Comparison of ENCODE assay signal across 8 mouse cellular contexts in the genomic region with DNA sequence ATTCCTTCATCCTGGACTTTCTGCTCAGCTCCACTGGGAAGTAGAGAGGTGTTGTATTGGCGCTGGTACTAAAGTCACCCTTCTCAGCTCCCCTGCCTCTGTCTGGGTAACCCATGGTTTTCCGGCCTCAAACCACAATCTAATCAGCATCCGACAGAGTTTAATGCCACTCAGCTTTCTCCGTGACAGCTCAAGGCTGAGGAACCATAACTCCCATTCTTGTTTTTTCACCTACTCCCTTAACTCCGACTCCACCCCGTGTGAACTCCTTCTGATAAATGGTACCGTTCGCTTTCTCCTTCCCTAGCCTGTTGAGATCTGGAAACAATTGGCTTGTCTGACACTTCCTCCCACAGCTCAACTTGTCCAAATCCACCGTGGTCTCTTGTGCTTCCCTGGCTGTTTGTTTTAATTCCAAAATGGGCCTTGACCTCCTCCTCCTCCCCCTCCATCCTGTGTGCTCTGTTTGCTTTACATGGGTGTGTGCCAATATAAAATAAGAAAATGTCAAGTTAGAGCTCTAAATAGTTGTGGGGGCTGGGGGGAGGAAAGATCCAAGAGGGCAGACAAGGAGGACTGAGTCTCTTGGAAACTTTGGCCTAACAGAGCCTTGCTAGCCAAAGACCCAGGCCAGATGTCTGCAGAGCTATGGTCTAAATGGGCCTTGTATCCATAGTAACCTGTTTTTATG. TPM values are rescaled to one million over a fixed set of nuclear protein-coding genes. Genes with fewer than 3 reads are reported as not detected.
DNase-seq lines count a peak whose midpoint lies in the region; ATAC-seq and TF ChIP-seq lines count a peak whose summit lies in the region.

No protein-coding gene starts in this region.

- TF ChIP-seq CTCF in testis, adult 2 months (IDR thresholded peaks at IDR 0.05; ENCODE audit: control insufficient read depth, insufficient read depth, insufficient replicate concordance, low read depth, low read length) = no peak
- TF ChIP-seq CTCF in stomach, postnatal 0 days (IDR thresholded peaks at IDR 0.05; ENCODE audit: low read depth) = no peak

- peaks cover 9% of the 10 kb centered on the region for H3K4me1 ChIP-seq in testis, adult 2 months (ENCODE audit: control insufficient read depth, insufficient read depth, low read length)
- peaks cover 17% of the 10 kb centered on the region for H3K4me1 ChIP-seq in embryonic facial prominence, embryonic 12.5 days
- peaks cover 7% of the 10 kb centered on the region; the same call in 1 of the 2 replicates for H3K4me1 ChIP-seq in limb, embryonic 11.5 days (ENCODE audit: control insufficient read depth, insufficient read depth, low read length)
- peaks cover 5% of the 10 kb centered on the region for H3K4me1 ChIP-seq in stomach, postnatal 0 days (replicated peaks; ENCODE audit: control insufficient read depth, insufficient read depth)

- intact Hi-C loops in left cerebral cortex, postnatal 10 days (cut with DNase I) = no loop called here

- peak overlapping the region; percentile 70 for H3K27ac ChIP-seq in testis, adult 2 months (ENCODE audit: control insufficient read depth, insufficient read depth, low read depth, low read length)
- peak overlapping the region; percentile 69 for H3K27ac ChIP-seq in embryonic facial prominence, embryonic 12.5 days
- peak overlapping the region; percentile 5; the same call in 1 of the 2 replicates for H3K27ac ChIP-seq in limb, embryonic 11.5 days (replicated peaks; ENCODE audit: low read depth, low read length)
- H3K27ac ChIP-seq in stomach, postnatal 0 days (replicated peaks) = 0 out of 2 replicates have a peak overlapping the region, but pooled peaks have one; percentile 24

- H3K36me3 ChIP-seq in testis, adult 2 months (ENCODE audit: control insufficient read depth, insufficient read depth, low read length) = no peaks in the 10 kb centered on the region
- H3K36me3 ChIP-seq in embryonic facial prominence, embryonic 12.5 days = no peaks in the 10 kb centered on the region
- no peaks in the 10 kb centered on the region for H3K36me3 ChIP-seq in limb, embryonic 11.5 days (ENCODE audit: control insufficient read depth, insufficient read depth, low read length)
- no peaks in the 10 kb centered on the region for H3K36me3 ChIP-seq in stomach, postnatal 0 days (ENCODE audit: control insufficient read depth, insufficient read depth, low read length)

- no peak for DNase-seq in testis, postnatal 10 days (ENCODE audit: low spot score)
- peak; percentile 32 for DNase-seq in limb, embryonic 11.5 days (ENCODE audit: low spot score)
- DNase-seq in stomach, postnatal 0 days (ENCODE audit: low spot score) = peak; percentile 26
- no peak for DNase-seq in urinary bladder, postnatal 4 days (ENCODE audit: low spot score in 2 of 2)
- DNase-seq in left cerebral cortex, postnatal 10 days (ENCODE audit: extremely low spot score in 1 of 2, low spot score in 2 of 2) = no peak
- DNase-seq in urinary bladder, adult 18-20 months (ENCODE audit: low spot score in 2 of 2) = no peak

- H3K9me3 ChIP-seq in embryonic facial prominence, embryonic 12.5 days = no peaks in the 10 kb centered on the region
- no peaks in the 10 kb centered on the region for H3K9me3 ChIP-seq in limb, embryonic 11.5 days (ENCODE audit: control insufficient read depth, low read length)
- H3K9me3 ChIP-seq in stomach, postnatal 0 days (ENCODE audit: control insufficient read depth, low read length) = no peaks in the 10 kb centered on the region

- H3K9ac ChIP-seq in embryonic facial prominence, embryonic 12.5 days = no peak overlapping the region
- H3K9ac ChIP-seq in limb, embryonic 11.5 days (ENCODE audit: low read length) = no peak overlapping the region
- no peak overlapping the region for H3K9ac ChIP-seq in stomach, postnatal 0 days (ENCODE audit: low read length)

- H3K27me3 ChIP-seq in testis, adult 2 months (ENCODE audit: control insufficient read depth, insufficient read depth, low read length) = no peaks in the 10 kb centered on the region
- no peaks in the 10 kb centered on the region for H3K27me3 ChIP-seq in embryonic facial prominence, embryonic 12.5 days
- no peaks in the 10 kb centered on the region for H3K27me3 ChIP-seq in limb, embryonic 11.5 days (ENCODE audit: control insufficient read depth, insufficient read depth, low read length)
- H3K27me3 ChIP-seq in stomach, postnatal 0 days (ENCODE audit: control insufficient read depth, insufficient read depth, low read length) = no peaks in the 10 kb centered on the region

- no peak overlapping the region; the same call in 1 of the 2 replicates for H3K4me2 ChIP-seq in embryonic facial prominence, embryonic 12.5 days (replicated peaks)
- no peak overlapping the region for H3K4me2 ChIP-seq in limb, embryonic 11.5 days (ENCODE audit: low read depth, severe bottlenecking)
- H3K4me2 ChIP-seq in stomach, postnatal 0 days (replicated peaks; ENCODE audit: low read depth) = peak overlapping the region; percentile 20; the same call in 1 of the 2 replicates

- TF ChIP-seq EP300 in stomach, postnatal 0 days (optimal IDR thresholded peaks at IDR 0.05) = no peak

- ATAC-seq in embryonic facial prominence, embryonic 12.5 days (ENCODE audit: insufficient number of reproducible peaks, insufficient read depth, low FRiP score, low TSS enrichment) = peak; percentile 82
- ATAC-seq in limb, embryonic 11.5 days (ENCODE audit: insufficient number of reproducible peaks, low FRiP score, low TSS enrichment, low read depth) = 0 out of 2 replicates have a peak, but pooled peaks have one; percentile 47
- peak; percentile 51 for ATAC-seq in stomach, postnatal 0 days (ENCODE audit: low FRiP score, low TSS enrichment)

- TF ChIP-seq POLR2A in testis, adult 2 months (IDR thresholded peaks at IDR 0.05; ENCODE audit: control insufficient read depth, low read depth, low read length) = no peak

- no peak overlapping the region; the same call in 1 of the 2 replicates for H3K4me3 ChIP-seq in testis, adult 2 months (ENCODE audit: control insufficient read depth, low read depth, low read length)
- no peak overlapping the region for H3K4me3 ChIP-seq in embryonic facial prominence, embryonic 12.5 days
- H3K4me3 ChIP-seq in limb, embryonic 11.5 days (ENCODE audit: low read depth, low read length) = no peak overlapping the region
- no peak overlapping the region for H3K4me3 ChIP-seq in stomach, postnatal 0 days (ENCODE audit: low read depth, low read length)

- WGBS in embryonic facial prominence, embryonic 12.5 days = 29% methylated on average over 9 of the region's 9 CpGs
- 37% methylated on average over 9 of the region's 9 CpGs for WGBS in limb, embryonic 11.5 days
- WGBS in stomach, postnatal 0 days = 15% methylated on average over 9 of the region's 9 CpGs

RNA-seq across cellular contexts. Expression of a gene that starts 12.7 kb away (rescaled TPM):
- 73.8 and 80.3 TPM in 2 replicates for polyA plus RNA-seq in testis, adult 2 months (2012; rRNA removed)
- polyA plus RNA-seq in embryonic facial prominence, embryonic 12.5 days (2016; fragmentation: Nextera tagmentation; extraction: Ambion mirVana) = 23.3 and 24.3 TPM in 2 replicates
- polyA plus RNA-seq in limb, embryonic 11.5 days (2014; fragmentation: Nextera tagmentation; extraction: Ambion mirVana) = 18.7 and 19.4 TPM in 2 replicates
- polyA plus RNA-seq in stomach, postnatal 0 days (2015; fragmentation: Nextera tagmentation; extraction: Ambion mirVana) = 7.4 and 8.0 TPM in 2 replicates
- total RNA-seq in left cerebral cortex, postnatal 10 days (2021) = 100 to 1,000 TPM; 170 to 173 TPM

Comparison
In these comparisons a context has a peak if more than half of its experiments do, and no peak if none do; other contexts are left out.
1. H3K27ac ChIP-seq: peak in every context shown above with its lines; median percentile 70 in testis, adult 2 months; 69 in embryonic facial prominence, embryonic 12.5 days; 24 in stomach, postnatal 0 days; 5 in limb, embryonic 11.5 days.
2. DNase-seq: peak in limb, embryonic 11.5 days (single experiment) and stomach, postnatal 0 days (single experiment); none in testis, postnatal 10 days (single experiment), urinary bladder, postnatal 4 days (0 of 2), left cerebral cortex, postnatal 10 days (0 of 2) and urinary bladder, adult 18-20 months (0 of 2).
3. Peak in every context shown above with its lines, with median percentiles within 50 percentile points of each other: ATAC-seq.